Mouse (Mus musculus) adrenal gland (tissue): ENCODE measurements at regions not wholly inside any gene's neighbourhood (a gene's known extent, or its start where the extent isn't known, plus 50 kb on each side); places are given as distances from the start of the nearest gene placed in this dataset.

Experiments used
- intact Hi-C: fragments of 180-260 bp; cut with DNase I; formaldehyde crosslinking; loops from one replicate; pipeline ENCODE4 v1.15.1; 2025

DNA sequence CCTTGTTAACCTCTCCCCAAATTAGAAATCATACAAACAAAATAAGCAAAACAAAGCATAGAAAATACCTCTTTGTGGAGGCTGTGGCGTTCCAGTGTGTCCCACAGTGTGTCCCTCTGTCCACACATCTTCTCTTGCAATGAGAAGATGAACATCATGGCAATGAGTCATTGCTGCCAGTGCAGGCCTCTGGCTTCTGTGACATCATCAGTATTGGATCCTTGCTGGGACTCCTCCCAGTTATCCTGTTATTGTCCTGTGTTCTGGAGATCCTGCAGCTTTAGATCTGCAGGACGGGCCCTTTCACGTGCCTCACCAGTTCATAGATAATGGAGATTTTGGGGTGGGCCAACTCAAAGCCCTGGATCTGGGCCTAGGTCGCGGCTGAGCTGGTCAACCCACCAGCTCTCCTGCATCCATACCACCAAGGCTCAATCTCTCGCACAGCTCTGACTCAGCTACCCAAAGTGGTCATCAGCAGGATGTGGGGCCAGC lies 80.9 kb downstream of the Tmem212 start:
- intact Hi-C loops: no loop called here

DNA sequence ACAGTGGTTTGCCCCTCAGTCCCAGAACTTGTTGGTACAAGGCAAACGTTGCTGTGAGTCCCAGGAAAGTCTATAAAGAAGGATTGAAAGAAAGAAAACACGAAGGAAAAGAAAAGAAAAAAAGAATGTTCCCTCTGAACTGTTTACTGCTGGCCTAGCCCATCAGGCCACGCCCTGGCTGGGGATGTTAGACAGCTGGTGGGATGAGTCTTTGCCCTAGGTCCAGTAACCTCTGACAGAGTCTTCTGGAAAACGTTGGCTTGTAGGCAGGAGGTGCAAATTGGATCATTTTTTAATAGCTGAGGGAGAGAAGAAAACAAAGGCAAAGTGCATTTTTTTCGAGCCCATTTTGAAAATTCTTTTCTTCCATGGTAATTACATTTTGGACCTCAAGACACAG lies 91.9 kb downstream of the Tmem212 start:
- intact Hi-C loops: no loop called here

DNA sequence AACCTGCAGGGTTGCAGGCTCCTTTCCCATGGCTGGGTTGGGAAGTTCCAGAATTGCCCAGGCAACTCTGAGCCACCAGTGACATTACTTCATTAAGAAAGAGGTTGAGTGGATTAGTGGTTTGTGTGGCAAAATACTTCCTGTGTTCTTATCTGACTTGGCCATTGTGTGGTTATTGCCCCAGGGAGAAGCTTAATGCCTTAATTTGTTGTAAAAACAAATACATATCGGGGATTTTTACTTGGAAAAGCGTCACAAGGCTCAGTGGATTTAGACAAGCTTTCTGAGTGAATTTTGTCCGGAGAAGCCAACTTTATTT lies 80.5 kb upstream of the Fndc3b start:
- intact Hi-C loops: no loop called here

DNA sequence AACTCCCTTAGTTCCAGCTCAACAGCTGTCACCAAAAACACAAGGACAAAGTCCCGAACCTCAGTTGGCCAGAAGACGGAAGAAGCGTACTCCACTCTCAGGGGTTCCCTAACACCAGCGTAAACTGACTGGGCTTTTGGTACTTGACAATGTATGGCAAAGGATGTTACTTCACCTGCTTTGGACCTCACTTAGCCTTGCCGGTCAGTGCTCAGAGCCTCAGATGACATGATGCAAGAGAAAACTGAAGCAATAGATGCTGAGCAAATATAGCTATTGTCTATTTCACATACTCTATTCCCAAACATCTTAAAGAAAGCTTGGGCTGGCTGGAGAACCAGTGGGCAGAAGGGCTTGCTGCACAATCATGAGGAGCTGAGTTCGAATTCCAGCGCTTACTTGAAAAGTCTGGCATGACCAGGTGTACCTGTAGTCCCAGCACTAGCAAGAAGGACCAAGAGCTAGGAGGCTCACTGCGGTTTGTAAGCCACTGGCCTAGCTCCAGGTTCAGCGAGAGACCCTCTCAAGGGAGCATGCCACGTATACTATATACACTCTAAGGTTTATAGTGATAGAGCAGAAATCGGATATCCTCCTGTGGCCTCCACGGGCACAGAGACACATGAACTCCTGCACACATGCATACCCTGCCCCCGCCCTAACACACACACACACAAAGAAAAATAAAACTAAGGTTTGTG lies 80.0 kb upstream of the Fndc3b start:
- intact Hi-C loops: no loop called here

DNA sequence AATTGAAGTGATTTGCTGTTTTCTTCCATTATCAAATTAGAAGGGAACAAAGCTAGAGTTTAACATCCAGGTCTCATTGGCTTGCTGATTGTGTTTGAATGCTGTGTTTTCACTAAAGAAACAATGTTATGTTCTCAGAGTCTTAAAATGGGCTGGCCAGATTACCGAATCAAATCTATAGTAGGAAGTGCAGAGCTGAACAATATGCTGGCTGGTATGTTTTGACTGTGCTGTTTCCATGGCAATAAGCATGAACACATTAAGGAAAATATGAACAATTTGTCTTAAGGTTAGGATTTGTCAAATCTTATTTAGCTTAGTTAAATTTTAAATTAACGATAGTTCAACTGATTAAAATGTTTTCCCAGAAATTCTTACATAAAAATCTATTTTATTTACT lies 72.8 kb upstream of the Fndc3b start:
- intact Hi-C loops: no loop called here

DNA sequence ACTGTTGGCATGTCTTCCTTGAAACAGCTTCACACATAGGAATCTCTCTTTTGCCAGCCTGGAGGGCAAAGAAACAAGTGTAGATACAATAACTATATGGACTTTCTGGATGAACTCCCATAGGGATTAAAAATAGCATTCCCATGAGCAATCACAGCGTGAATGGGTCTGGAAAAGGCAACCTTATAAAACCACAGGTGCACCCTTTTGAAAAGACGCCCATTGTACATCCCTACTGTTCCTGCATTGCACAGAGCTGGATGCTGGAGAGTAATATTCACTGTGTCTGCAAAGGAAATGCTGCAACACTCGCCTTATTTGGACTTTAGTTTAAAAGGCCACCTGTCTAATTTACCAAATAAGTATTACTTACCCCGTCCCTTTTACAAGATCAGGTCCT lies 72.4 kb upstream of the Fndc3b start:
- intact Hi-C loops: no loop called here

DNA sequence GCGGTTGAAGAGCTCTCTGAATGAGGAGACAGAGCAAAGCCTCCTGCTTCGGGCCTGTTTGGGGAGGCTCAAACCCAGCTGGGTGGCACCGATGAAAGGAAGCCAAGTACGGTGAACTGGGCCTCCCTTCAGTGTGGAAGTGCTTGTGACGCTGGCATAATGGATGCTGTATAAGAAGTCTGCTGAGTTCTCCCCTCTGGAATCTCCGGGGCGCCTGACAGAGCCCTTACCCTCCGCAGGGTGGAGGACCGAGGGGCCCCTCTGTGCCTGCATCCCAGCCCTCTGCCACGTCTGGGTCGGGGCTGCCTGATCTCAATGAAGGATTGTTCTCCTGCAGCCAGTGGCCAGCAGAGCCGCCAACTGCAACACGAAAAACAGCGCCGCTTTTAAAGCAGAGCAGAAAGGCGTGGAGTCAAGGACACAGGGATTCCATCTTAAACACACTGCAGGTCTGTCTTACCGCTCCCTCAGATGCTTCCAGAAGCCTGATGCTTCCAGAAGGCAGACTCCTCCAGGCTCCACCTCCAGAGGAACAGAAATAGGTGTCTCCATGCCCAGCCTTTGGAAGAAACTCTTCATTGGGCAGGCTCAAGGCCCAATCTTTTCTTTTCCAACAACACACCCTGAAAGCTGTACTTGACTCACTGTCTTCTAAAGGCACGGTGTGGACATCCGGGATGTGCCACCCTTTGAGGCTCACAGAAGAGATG lies 71.1 kb upstream of the Fndc3b start:
- intact Hi-C loops: no loop called here

DNA sequence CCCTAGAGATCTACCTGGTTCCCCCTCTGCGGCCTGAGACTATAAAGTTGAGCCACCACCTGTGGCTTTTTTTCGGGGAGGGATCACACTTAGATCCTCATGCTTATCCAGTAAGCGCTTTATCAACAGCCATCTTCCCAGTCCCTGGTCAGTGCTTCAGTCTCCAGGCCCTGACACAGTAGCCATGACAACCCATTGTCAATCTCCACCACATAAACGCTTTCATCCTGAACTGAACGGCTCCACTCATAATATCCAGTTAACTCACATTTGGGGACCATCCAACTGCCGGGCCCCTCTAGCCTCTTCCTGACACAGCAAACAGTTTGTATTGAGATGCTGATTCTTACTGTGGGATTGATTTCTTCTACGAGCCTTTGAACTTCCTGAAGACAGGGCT lies 68.8 kb upstream of the Fndc3b start:
- intact Hi-C loops: no loop called here

DNA sequence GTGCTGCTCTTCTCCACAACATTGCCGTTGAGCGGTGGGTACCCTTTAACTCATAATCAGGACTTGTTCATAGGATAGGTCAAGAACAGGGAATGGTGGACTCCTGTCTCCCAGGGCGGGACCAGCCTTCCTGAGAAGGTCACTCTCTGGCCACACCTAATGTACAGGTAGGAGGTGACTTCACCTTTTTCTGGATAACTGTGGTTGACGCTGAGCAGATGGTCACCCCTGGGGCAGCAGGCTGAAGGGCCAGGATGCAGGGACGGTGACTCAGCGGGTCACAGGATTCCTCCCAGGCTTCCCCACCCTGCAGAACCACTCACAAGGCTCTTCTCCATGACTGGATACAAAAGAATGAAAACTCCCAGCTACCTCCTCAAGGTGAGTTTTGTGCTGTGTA lies 66.6 kb upstream of the Fndc3b start:
- intact Hi-C loops: no loop called here

DNA sequence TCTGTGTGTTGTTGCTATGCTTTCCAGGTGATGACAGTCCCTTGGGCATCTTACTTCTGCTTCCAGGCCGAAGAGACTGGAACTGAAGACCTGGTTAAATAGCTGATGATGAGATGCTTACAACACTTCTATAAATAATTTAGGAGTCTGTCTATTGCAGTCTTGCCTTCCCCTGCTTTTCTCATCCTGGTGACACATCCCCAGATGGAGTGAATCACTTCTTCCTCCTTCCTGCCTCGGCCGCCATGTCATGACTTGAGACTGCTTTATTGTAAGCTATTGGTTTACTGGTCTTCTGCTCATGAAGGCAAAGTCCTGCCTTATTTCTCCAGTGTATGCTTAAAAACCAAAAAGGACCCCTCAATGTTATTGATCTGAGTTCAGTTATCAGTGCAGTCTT lies 62.1 kb upstream of the Fndc3b start:
- intact Hi-C loops: no loop called here

DNA sequence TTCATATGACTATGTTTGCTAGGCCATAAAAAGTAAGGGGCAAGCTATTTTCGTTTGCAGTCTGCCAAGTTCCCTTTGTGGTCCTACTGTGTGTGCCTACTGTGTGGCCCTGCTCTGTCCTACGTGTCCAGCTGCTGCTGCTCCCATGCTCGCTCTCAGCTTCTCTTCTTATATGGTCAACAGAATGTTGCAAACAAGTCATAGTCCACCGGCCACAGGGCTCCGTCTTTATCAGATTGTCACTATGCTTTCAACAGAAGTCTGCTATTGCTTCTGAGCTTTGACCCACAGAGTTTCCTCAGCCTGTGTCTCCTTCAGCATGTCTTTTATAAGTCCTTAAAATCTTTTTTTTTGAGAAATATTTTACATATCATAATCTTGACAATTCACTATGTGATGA lies 58.3 kb upstream of the Fndc3b start:
- intact Hi-C loops: loop anchor here (5.0 kb wide), 1 partner anchor 93 kb away; no protein-coding TSS in a partner anchor

DNA sequence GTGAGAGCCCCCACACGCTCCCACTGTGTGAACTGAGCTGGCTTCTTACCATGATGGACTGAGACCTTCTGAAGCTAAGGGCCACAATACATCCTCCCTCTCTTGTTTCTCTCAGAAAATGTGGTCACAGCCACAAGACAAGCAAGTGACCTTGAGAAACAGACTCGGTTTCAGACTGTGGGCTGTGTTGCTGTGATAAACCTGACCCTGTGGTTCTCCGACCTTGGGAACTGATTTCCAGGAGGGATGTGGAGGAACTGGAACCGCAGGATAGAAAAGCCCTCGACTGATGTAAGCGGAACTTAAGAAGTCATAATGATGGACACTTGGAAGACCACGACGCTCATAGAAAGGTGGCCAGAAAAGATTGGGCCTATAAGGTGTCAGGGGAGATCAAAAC lies 56.1 kb upstream of the Fndc3b start:
- intact Hi-C loops: loop anchor here (5.0 kb wide), 1 partner anchor 95 kb away; no protein-coding TSS in a partner anchor

DNA sequence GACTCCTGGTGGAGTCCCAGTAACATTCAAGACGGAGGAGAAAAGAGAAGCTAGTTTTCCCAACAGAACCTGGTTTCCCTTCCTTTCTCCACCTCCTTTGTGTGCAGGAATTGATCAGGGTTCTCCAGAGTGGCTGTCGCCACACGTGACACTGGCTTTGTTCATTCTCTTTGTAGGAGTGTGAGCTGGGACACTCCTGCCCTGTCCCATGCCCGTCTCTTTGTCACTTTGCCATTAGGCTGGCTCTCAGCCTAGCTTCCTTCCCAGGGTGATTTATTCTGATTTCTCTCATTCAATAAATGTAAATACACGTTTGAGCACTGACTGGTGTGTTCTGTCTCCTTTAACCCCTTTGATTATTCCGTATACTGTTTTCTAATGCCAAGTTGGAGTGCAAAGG lies 55.3 kb upstream of the Fndc3b start:
- intact Hi-C loops: loop anchor here (5.0 kb wide), 1 partner anchor 96 kb away; no protein-coding TSS in a partner anchor

DNA sequence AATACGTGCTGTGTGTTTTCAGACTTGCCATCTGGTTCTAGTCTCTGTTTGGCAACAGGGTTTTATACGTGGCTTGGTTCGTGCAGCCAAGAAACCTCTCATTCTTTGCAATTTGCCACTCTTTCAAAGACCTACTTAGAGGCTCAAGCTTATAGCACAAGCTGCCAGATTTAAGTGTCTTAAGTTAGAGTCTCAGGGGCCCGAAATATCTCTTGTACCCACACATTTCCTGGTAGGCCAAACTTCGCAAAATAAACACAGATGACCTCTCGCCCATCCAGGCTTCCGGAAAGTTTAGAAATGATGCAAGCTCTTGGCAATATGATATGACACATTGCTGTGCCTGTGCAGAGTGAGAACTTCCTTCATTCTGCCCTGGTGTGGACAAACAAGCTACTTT lies 54.8 kb upstream of the Fndc3b start:
- intact Hi-C loops: loop anchor here (5.0 kb wide), 1 partner anchor 96 kb away; no protein-coding TSS in a partner anchor

DNA sequence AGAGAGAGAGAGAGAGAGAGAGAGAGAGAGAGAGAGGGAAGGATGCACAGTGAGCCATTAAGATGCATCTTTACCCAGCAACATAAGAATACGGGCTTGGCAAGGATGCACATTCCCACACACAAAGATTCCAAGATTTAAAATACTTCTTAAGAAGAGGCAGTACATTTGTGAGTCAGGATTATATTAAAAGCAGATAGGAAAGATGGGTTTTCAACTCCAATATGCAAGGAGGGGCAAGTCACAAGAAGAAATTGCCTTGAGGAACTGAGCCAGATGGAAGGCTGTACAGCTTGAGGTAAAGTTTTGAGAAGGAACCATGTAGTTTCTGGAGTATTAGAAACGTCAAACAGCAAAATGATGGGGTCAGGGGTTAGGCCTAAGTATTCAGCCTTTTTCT lies 53.4 kb upstream of the Fndc3b start:
- intact Hi-C loops: no loop called here

DNA sequence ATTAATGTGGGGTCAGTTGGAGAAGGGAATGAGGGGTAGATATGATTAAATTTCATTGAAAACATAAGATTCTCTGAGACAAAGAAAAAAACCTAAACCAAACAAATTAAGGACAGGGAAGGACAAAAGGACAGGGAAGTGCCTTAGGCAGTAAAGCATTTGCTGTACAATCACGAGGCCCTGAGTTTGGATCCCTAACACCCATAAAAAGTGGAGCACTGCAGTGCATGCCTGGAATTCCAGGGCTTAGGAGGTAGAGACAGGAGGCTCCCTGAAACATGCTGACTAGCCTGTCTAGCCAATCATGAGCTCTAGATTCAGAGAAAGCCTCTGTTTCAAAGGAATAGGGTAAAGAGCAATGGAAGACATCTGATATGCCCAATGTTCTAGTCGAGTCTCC lies 49.9 kb upstream of the Fndc3b start:
- intact Hi-C loops: no loop called here
